Mouse (Mus musculus) thymus, postnatal 0 days (tissue): ENCODE data around the gene Gls. TPM values are rescaled to one million over a fixed set of nuclear protein-coding genes. Genes with fewer than 3 reads are reported as not detected.

Source experiments
- DNase-seq: peaks from one replicate; pipeline ENCODE4 v3.0.0-alpha.2; 2015; ENCODE audit warnings: low spot score
- polyA plus RNA-seq: library from polyadenylated mRNA; unstranded; fragments of >200 nt; fragmentation: Nextera tagmentation; extraction: Ambion mirVana; gene quantifications from 2 replicates; pipeline ENCODE4 v1.2.1, GENCODE M21; 2015

Gene Gls
- polyA plus RNA-seq, 1 experiment from 2014 or later = 38.3 TPM

DNA sequence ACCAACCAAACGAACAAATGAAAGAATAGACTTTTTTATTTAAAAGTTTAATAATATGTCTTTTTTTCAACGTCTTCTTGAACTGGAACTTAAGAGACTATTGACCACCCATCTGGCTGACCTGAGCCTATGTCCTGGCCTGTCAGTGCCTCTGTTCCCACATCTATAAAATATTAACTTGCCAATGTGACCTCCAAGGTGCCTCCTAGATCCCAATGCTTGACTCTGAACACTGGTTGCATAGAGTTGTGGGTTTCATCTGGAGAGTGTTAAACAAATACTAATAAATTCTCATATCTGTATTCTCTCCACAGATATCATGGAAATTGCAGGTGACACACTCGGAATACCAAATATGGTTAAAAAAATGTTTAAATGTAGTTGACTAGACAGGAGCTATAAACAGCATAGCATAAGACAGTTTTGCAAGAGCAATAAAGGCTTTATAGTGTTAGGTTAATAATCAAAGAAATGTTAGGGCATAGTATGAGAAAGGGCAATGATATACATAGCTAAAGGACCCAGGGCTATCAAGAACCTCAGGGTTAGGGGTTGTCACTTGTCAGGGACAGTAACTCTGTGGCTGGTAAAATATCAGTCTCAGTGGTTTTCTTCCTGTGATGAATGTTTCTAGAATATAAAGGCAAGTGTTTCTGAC lies 16.0 kb upstream of the Gls start:
- DNase-seq = no peak

DNA sequence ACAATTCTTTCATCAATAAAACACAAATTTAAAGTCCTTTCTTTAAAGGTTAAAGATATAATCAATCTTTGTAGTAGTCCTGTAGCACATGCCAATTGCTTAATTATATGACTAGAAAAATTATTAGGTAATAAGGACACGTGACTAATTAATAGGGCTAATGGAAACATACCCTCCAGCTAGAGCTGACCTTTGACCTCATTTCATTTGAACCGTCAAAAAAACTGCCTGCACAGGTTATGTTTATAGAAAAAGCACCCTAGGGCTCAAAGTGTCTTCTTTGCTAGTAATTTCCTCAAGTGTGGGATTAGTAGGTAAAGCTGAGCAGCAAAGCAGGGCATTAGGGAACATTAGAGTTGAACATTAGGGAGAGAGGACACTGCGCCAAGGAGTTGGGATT lies 9.2 kb upstream of the Gls start:
- DNase-seq = no peak

DNA sequence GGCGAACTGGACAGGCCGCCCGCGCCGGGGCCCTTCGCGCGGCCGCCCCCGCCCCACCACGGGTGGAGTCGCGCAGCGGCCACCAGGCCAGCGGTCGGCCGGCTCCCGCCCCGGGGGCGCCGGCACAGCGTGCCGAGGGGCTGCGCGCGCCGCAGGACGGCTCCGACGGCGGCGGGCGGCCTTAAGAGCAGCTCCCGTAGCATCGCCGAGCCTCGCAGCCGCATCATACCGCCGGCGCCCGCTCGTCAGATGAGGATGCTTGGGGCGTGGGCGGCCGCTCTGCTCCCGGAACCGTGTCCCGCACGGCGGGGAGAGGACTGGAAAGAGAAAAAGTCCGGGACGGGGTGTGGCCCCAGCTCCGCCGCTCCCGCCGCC lies 279 bp downstream of the Gls start:
- DNase-seq = no peak

DNA sequence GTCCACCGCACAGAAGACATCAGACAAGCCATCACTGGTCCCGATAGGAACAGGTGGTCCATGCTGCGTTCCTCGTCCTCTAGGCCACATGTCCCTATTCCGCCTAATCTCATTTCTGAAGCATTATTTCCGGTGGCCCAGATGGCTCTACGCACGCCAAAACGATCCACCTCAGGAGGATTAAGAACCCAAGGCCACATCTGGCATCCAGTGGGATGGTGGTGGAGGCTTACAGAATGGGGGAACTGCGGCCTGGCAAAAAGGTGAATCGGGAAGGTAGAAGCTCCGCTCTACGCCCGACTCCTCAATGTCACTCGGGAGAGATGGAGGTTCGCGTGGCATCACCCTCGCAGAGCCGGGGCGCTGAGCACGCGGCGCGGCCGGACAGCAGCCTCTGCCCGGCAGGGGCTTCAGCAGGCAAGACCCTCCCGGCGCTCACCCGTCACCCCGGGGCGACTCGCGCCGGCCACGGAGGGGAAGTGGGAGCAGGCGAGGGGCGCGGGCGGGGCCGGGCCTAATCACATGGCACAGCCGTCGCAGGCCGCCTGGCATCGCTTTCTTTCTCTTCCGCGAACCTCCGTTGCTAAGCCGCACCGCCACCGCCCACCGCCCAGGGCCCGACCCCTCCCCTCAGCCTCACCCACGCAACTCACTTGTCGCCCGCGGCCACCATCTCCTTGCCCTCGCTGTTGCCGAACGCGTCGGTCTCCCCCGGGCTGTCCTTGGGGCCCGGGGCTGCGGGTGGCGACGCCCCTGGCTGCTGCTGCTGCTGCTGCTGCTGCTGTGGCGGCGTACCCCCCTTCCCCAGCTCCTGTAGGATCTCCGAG lies 880 bp downstream of the Gls start:
- peak; percentile 77 for DNase-seq

DNA sequence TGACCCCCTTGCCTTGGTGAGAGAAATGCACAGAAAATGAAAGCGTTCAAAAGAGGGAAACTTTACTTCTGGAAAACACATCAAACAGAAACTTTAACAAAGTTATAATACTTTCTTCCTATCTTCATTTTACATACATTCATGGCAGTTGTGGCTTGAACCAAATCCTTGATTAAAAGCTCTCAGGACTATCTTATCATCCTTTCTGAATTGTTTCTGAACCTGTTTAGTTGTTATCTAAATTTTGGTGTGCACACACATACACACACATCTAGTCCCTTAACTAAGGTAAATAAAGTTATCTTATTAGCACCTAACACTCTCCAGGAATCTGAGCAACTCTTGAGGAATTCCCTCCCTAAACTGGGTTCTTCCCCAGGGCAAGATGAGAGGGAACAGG lies 2.6 kb downstream of the Gls start:
- no peak for DNase-seq

DNA sequence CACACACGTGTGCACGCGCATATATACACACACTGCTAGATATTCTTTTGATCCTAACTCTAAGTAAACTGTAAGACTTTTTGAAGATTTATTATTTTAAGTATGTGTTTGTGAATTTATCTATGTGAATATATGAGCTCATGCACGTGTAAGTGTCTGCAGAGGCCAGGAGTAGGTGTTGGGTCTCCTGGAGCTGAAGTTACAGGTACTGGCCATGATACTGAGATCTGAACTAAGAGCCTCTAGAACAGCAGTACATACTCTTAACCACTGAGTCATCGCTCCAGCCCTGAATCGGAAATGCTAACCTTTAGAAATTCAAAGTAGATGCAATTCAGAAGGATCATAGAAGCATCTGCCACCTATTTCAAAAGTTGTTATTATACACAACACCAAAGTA lies 4.9 kb downstream of the Gls start:
- peak; percentile 40 for DNase-seq

DNA sequence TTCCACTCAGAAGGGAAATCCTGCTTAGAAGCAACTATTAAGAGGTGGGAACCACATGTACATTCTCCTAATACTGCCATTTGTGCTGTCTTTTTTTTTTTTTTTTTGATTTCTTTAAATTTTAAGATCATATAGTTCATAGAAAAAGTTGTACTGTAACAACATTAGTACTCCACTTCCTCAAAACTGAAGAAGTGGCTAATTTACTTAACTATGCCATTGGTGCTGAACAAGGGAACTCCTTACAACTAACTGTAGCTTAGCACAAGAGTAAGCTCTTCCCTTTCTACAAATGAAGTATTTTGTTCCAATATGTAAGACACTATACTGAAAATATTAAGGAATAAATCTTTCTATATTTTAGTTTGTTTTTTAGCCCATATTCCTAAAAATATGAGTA lies 6.6 kb downstream of the Gls start:
- DNase-seq = no peak

DNA sequence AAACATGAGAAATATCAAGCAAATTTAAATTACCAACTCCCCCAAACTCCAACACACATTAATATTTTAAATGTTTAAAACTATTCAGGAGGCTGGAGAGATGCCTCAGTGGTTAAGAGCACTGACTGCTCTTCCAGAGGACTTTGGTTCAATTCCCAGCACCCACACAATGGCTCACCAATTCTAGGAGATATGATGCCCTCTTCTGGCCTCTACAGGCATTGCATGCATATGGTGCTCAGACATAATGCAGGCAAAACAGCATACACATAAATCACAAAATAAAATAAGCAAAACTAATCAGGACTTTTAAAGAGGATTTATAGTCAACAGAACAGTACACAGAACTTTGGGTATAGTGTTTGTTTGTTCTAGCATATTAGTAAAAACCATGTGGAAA lies 16.3 kb downstream of the Gls start:
- no peak for DNase-seq

DNA sequence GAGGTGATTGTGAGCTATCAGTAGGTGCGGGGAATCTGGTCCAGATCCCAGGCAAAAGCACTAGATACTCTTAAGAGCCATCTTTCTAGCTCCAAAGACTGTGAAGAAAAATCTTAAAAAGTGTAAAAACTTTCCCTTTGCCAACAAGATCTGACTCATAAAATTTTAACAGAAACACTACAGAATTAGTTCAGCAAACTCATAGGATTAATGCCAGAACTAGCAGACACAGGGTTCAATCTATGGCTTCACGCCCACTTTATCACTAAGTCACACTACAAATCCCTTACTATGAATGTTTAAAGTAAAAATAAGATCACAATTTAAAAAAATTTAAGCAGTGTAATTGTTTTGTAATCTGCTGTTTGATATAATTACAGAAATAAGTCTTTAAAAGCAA lies 50.0 kb downstream of the Gls start:
- DNase-seq = no peak

DNA sequence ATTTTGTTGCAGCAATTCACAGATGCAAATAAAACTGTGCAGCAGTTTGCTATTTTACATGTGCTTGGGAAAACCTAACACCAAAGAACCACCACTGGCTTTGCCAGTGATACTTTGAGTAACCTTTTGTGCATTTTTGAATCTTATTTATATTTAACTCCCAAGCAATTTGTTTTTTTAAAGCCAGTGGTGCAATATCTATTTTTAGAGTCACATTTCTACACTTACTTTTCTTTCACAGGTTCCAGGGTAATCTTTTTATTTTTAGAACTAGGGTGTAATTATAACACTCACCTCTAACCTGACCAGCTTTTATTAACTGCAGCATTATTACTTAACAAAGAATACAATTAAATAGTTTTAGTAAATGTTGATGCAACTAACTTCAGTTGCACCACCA lies 51.0 kb downstream of the Gls start:
- no peak for DNase-seq

DNA sequence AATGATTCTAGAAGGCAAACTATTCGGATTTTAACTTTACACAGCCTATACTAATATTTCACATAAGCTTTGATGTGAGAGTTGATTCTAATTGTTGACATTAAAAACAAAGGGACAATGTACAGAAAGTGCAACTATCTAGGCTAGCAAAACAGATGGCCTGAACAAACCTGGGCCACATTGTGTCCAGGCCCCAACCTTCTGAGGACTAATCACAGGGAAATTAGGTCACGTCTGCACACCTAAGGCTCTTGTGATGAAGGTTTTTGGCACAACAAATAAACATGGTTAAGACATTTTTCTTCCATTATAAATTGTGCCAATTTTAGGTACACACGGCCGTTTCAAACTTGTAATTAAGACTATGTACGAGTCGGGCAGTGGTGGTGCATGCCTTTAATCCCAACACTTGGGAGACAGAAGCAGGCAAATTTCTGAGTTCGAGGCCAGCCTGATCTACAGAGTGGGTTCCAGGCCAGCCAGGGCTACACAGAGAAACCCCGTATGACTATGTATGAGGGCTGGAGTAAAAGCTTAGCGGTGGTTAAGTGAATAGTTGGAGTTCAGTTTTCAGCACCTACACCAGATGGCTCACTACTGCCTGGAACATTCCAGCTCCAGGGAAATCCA lies 53.0 kb downstream of the Gls start:
- DNase-seq = no peak

DNA sequence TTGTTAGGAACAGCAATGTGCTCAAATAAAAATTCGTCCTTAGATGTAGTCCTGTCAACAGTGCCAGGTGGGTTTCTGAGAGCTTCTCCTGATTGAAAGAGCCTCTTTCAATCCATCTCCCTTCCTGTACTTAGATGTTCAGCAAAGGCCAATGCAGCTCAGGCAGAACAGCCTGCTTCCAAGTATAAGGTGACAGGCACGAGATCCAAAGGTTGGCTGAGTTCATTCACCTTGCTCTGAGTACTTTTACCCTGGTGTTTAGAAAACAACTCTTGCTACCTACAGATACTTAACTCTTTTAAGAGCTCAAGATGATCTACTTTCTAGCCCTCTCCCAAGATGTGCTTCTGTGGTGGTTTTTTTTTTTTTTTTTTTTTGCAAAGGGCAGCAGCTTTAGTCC lies 56.0 kb downstream of the Gls start:
- DNase-seq = no peak

DNA sequence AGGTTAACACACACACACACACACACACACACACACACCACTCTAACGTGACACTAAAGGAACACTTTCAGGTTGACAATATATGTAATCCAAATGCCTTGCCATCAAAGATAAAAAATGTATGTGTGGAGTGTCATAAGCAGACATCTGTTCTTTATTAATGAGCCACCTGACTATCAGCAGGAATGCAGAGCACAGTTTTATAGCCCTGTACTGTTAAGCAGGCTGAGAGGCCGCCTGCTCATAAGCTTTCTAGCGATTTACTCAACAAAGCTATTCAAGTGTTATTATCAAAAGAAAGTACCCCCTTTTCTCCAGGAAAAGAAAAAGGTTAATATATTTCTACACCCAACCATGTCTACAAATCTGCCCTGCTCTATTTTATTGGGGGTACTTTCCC lies 57.0 kb downstream of the Gls start:
- DNase-seq = no peak

DNA sequence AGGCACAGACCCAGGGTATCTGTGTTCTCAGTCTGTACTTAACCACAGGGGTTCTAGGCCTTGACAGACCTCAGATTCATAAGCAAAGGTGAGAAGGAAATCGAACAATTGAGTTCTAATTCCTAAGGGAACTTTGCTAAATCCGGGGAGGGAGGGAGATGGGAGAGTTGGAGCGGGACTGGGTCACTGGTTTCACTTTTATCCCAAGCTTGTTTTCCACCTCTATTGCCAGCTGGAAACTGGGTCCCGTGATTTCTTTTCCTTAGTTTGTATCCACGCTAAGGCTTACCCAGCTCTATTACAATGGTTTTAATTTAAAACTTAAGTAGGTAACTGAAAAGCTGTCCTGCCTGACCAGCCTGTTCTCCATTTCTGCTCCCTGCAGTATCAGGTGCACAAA lies 57.7 kb downstream of the Gls start:
- no peak for DNase-seq

DNA sequence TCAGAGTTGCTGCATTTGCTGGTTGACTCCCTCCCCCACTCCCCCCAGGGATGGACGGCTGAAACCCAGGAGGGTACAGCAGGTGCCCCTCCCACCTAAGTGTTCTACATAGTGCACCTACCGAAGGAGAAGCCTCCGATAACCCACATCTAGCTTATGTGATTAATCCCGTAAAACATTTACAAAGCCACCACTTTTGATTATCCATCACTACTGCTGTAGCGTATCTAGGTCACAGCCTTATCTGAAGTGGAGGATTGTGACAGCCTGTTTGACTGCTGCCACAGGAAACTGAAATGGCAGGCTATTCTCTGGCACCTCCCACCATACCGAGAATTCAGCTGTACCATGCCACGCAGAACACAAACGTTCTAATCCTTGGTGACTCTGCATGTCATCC lies 61.8 kb downstream of the Gls start:
- peak; percentile 57 for DNase-seq

DNA sequence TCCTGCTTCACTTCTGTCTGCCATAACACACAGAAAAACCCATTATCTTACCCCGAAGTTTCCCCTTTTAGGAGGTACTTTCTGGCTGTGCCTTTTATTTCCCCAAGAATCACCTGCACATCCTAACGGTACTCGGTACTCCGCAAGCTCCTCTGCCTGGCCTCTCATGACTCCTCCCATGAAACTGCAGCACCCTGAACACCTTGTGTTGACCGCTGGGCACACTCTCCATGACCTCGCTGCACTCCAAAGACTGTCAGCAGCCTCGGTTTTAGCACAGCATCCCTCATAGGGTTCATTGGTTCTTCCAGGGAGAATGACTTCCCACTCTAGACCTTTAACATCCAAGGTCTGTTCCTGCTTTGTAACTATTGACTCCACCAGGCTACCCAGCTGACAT lies 62.3 kb downstream of the Gls start:
- no peak for DNase-seq

DNA sequence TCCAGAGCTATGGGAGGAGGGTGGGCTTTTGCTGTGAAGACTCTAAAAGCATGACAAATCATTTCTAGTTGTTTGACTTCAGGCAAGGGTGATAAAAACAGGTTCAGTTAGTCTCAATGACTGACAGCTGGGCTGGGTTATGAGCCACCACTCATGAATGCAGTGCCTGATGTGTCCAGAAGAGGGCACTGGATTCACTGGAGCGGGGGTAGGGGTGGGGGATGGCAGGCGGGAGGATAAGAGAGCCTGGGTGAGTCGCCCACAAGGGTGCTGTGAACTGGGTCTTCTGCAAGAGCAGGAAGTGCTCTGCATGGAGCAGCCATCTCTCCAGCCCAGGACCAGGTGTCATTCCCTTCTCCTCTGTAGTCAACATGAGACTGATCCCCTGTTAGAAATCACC lies 63.0 kb downstream of the Gls start:
- peak; percentile 79 for DNase-seq

DNA sequence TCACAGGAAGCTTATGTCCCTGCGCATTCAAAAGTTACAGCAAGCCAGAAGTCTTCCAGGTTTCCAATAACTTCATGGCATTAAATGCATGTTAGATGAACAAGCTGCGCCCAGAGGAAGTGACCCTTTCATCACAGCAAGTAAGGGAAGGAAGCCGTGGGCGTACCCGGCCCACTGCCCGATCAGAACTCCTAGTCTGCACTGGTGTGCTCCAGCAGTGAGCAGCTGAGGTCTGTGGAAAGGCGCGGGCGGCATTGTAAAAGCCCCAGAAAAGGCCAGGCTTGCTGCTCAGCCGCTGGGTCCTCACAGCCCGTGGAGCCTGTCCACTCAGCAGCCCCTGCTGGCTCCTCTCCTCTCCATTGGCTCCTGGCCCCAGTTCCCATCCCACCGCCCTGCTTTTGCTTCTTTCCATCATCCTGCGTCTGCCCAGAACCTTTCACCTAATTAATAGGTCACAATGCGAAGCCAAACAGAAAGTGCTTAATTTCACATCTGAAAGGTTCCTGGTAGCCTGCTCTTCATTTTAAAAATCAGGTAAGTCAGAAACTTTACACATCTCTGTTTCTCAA lies 66.3 kb downstream of the Gls start:
- DNase-seq = no peak

DNA sequence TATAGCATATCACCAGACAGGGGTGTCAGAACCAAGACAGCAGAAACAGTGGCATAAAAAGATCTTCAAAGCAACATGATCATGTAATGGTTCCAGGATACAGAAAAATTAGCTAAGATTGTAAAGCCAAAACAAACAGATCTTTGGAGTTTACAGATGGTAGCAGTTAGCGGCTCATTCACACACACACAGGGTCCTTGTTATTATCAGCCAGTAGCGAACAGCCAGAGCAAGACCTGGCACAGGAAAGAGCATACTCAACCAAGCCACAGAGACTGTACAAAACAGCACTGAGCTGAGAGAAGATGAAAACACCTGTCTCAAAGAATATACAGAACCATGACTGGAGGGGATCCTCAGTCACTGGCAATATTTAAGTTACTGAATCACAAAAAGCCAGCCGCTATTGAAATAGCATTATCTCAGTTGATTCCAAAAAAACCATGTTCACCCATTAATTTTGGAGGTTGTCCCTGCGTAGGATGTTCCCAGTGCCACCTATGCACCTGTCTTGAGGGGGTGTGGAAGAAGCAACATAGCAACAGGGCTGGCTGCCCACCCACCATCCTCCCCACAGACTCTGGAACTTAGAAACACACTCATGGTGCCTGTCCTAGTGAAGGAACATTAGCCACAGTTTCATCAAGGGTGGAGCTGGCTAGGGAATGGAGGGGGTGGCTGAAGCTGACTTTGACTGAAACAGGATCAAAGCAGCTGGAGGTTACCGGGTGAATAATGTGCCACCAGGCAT lies 69.2 kb downstream of the Gls start:
- peak; percentile 16 for DNase-seq

DNA sequence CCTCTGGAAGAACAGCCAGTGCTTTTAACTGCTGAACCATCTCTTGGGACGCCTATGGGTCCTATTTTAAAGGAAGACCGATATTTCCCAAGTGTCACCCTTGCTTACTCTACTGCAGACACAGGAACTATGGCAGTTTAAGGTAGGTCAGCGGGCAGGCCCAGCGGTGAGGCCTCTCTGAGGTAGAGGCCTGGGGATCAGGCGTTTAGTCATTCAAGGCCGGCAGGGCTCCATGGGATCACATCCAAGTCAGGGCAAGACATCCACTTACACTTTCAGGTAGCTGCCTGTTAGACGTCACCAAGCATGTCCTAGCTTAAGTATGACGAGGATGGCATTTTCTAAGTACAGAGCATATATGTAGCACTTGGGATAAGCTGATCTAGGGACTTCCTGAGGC lies 71.9 kb downstream of the Gls start:
- no peak for DNase-seq

DNA sequence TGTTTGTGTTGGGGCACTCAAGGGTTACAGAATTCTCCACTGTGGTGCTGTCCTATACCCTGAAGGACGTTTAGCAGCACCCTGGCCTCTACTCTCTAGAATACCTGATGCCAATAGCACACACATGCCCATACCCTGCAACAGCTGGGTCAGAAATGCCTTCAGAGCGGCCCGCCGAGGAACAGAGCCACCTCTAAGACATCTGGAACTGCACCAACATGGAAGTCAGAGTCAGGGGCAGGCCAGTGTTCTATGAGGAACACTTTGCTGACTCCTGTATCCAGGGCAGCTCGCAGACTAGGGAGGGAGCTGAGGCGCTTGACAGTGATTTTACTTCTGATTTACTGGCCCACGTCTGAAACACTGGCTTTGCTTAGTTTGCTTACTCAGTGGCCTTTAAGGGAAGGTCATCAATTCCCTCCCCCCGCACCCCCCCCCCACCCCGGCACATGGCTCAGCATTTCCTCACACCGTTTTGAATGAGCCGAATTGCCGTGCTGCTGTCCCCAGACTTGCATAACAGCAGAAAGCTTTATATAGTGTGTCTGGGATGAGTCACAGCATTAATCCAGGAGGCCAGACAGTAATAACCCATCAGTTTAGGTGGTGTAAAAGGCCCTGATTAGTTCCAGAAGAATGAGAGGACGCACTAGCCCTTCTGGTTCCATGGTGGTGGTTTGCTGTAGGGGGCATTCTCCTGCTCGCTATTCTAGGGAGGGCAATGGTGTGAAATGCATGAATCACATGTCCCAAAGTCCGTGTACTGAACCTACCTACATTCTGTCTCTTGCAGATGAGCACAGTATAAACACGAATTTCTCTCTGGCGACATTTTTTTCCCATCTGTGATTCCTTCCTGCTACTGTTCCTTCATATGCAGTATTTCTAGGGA lies 74.3 kb downstream of the Gls start:
- no peak for DNase-seq
